Mouse (Mus musculus): ENCODE results near the gene Mapk10. TPM values are rescaled to one million over a fixed set of nuclear protein-coding genes. Genes with fewer than 3 reads are reported as not detected.
A peak's percentile ranks its signal among the peaks of the same experiment; 100 is the strongest.

Gene Mapk10
- polyA plus RNA-seq, 1 experiment from 2014 or later = 4.1 TPM

- WGBS = 28% methylated on average over 6 of the region's 6 CpGs
- Histone ChIP-seq H3K4me2 (ENCODE audit: low read length) (peak overlapping the region; percentile 61), H3K4me3 (ENCODE audit: control insufficient read depth in 1 of 2, insufficient read depth in 1 of 2, low read depth in 1 of 2, low read length in 2 of 2) (peak overlapping the region in 1 of 2 experiments; percentile 22; a peak in 2 of 4 replicates), H3K9ac (ENCODE audit: low read length) (no peak overlapping the region), H3K27me3 (ENCODE audit: control insufficient read depth, insufficient read depth, low read length) (no peaks in the 10 kb centered on the region), H3K36me3 (ENCODE audit: control insufficient read depth, insufficient read depth, low read length) (no peaks in the 10 kb centered on the region), H3K9me3 (ENCODE audit: control insufficient read depth, low read length) (no peaks in the 10 kb centered on the region), H3K4me1 (ENCODE audit: control insufficient read depth in 2 of 2, insufficient read depth in 2 of 2, low read length in 2 of 2) (peaks cover 0 to 3% of the 10 kb centered on the region in 2 experiments; a peak in 2 of 4 replicates), H3K27ac (replicated peaks in 1 of 2; ENCODE audit: control insufficient read depth in 1 of 2, insufficient read depth in 1 of 2, low read depth in 2 of 2, low read length in 2 of 2) (no peak overlapping the region)
- no peak for ATAC-seq (ENCODE audit: insufficient number of reproducible peaks, insufficient read depth, low FRiP score, low read depth)
Observed at GRCm38 (mm10) chr5:103210644-103211043, 490 bp downstream of the Mapk10 start.

GRCm38 (mm10) chr5:103210018-103210417, 1.1 kb downstream of the Mapk10 start:
- Histone ChIP-seq H3K9me3 (ENCODE audit: control insufficient read depth, low read length) (no peaks in the 10 kb centered on the region), H3K27me3 (ENCODE audit: control insufficient read depth, insufficient read depth, low read length) (no peaks in the 10 kb centered on the region), H3K27ac (replicated peaks in 1 of 2; ENCODE audit: control insufficient read depth in 1 of 2, insufficient read depth in 1 of 2, low read depth in 2 of 2, low read length in 2 of 2) (no peak overlapping the region), H3K9ac (ENCODE audit: low read length) (no peak overlapping the region), H3K4me2 (ENCODE audit: low read length) (0 out of 2 replicates have a peak overlapping the region, but pooled peaks have one; percentile 34), H3K4me3 (ENCODE audit: control insufficient read depth in 1 of 2, insufficient read depth in 1 of 2, low read depth in 1 of 2, low read length in 2 of 2) (no peak overlapping the region), H3K36me3 (ENCODE audit: control insufficient read depth, insufficient read depth, low read length) (no peaks in the 10 kb centered on the region), H3K4me1 (ENCODE audit: control insufficient read depth in 2 of 2, insufficient read depth in 2 of 2, low read length in 2 of 2) (peaks cover 0 to 3% of the 10 kb centered on the region in 2 experiments; a peak in 2 of 4 replicates)
- WGBS = 51% methylated on average over 3 of the region's 3 CpGs
- no peak for ATAC-seq (ENCODE audit: insufficient number of reproducible peaks, insufficient read depth, low FRiP score, low read depth)

- Histone ChIP-seq H3K9ac (ENCODE audit: low read length) (no peak overlapping the region), H3K27me3 (ENCODE audit: control insufficient read depth, insufficient read depth, low read length) (no peaks in the 10 kb centered on the region), H3K4me1 (ENCODE audit: control insufficient read depth in 2 of 2, insufficient read depth in 2 of 2, low read length in 2 of 2) (peaks cover 0 to 3% of the 10 kb centered on the region in 2 experiments; a peak in 2 of 4 replicates), H3K36me3 (ENCODE audit: control insufficient read depth, insufficient read depth, low read length) (no peaks in the 10 kb centered on the region), H3K27ac (replicated peaks in 1 of 2; ENCODE audit: control insufficient read depth in 1 of 2, insufficient read depth in 1 of 2, low read depth in 2 of 2, low read length in 2 of 2) (no peak overlapping the region), H3K4me3 (ENCODE audit: control insufficient read depth in 1 of 2, insufficient read depth in 1 of 2, low read depth in 1 of 2, low read length in 2 of 2) (no peak overlapping the region), H3K9me3 (ENCODE audit: control insufficient read depth, low read length) (no peaks in the 10 kb centered on the region), H3K4me2 (ENCODE audit: low read length) (peak overlapping the region; percentile 34; the same call in 1 of the 2 replicates)
- WGBS = 56% methylated on average over 6 of the region's 6 CpGs
- no peak for ATAC-seq (ENCODE audit: insufficient number of reproducible peaks, insufficient read depth, low FRiP score, low read depth)
Observed at GRCm38 (mm10) chr5:103209486-103209885, 1.6 kb downstream of the Mapk10 start.

- no peak overlapping the region for H3K4me2 ChIP-seq (ENCODE audit: low read length)
- H3K9me3 ChIP-seq (ENCODE audit: control insufficient read depth, low read length) = no peaks in the 10 kb centered on the region
- H3K4me3 ChIP-seq (ENCODE audit: control insufficient read depth in 1 of 2, insufficient read depth in 1 of 2, low read depth in 1 of 2, low read length in 2 of 2) = no peak overlapping the region
- peaks cover 0 to 3% of the 10 kb centered on the region in 2 experiments; a peak in 2 of 4 replicates for H3K4me1 ChIP-seq (ENCODE audit: control insufficient read depth in 2 of 2, insufficient read depth in 2 of 2, low read length in 2 of 2)
- H3K27me3 ChIP-seq (ENCODE audit: control insufficient read depth, insufficient read depth, low read length) = no peaks in the 10 kb centered on the region
- no peak for ATAC-seq (ENCODE audit: insufficient number of reproducible peaks, insufficient read depth, low FRiP score, low read depth)
- H3K36me3 ChIP-seq (ENCODE audit: control insufficient read depth, insufficient read depth, low read length) = no peaks in the 10 kb centered on the region
- 50% methylated on average over 8 of the region's 8 CpGs for WGBS
- no peak overlapping the region for H3K9ac ChIP-seq (ENCODE audit: low read length)
- no peak overlapping the region for H3K27ac ChIP-seq (replicated peaks in 1 of 2; ENCODE audit: control insufficient read depth in 1 of 2, insufficient read depth in 1 of 2, low read depth in 2 of 2, low read length in 2 of 2)
Observed at GRCm38 (mm10) chr5:103208869-103209268, 2.3 kb downstream of the Mapk10 start.

- Histone ChIP-seq H3K27ac (replicated peaks in 1 of 2; ENCODE audit: control insufficient read depth in 1 of 2, insufficient read depth in 1 of 2, low read depth in 2 of 2, low read length in 2 of 2) (no peak overlapping the region), H3K4me2 (ENCODE audit: low read length) (no peak overlapping the region), H3K9ac (ENCODE audit: low read length) (no peak overlapping the region), H3K4me3 (ENCODE audit: control insufficient read depth in 1 of 2, insufficient read depth in 1 of 2, low read depth in 1 of 2, low read length in 2 of 2) (no peak overlapping the region), H3K36me3 (ENCODE audit: control insufficient read depth, insufficient read depth, low read length) (no peaks in the 10 kb centered on the region), H3K4me1 (ENCODE audit: control insufficient read depth in 2 of 2, insufficient read depth in 2 of 2, low read length in 2 of 2) (peaks cover 0 to 3% of the 10 kb centered on the region in 2 experiments; a peak in 2 of 4 replicates), H3K27me3 (ENCODE audit: control insufficient read depth, insufficient read depth, low read length) (no peaks in the 10 kb centered on the region), H3K9me3 (ENCODE audit: control insufficient read depth, low read length) (no peaks in the 10 kb centered on the region)
- no peak for ATAC-seq (ENCODE audit: insufficient number of reproducible peaks, insufficient read depth, low FRiP score, low read depth)
- WGBS = 79% methylated on average over 10 of the region's 10 CpGs
Observed at GRCm38 (mm10) chr5:103208021-103208511, 3.1 kb downstream of the Mapk10 start.

- no peak overlapping the region for H3K27ac ChIP-seq (replicated peaks in 1 of 2; ENCODE audit: control insufficient read depth in 1 of 2, insufficient read depth in 1 of 2, low read depth in 2 of 2, low read length in 2 of 2)
- H3K9me3 ChIP-seq (ENCODE audit: control insufficient read depth, low read length) = no peaks in the 10 kb centered on the region
- H3K4me1 ChIP-seq (ENCODE audit: control insufficient read depth in 2 of 2, insufficient read depth in 2 of 2, low read length in 2 of 2) = peaks cover 0 to 3% of the 10 kb centered on the region in 2 experiments; a peak in 1 of 4 replicates
- no peaks in the 10 kb centered on the region for H3K36me3 ChIP-seq (ENCODE audit: control insufficient read depth, insufficient read depth, low read length)
- H3K27me3 ChIP-seq (ENCODE audit: control insufficient read depth, insufficient read depth, low read length) = no peaks in the 10 kb centered on the region
- no peak for ATAC-seq (ENCODE audit: insufficient number of reproducible peaks, insufficient read depth, low FRiP score, low read depth)
- H3K4me2 ChIP-seq (ENCODE audit: low read length) = no peak overlapping the region
- no peak overlapping the region for H3K9ac ChIP-seq (ENCODE audit: low read length)
- H3K4me3 ChIP-seq (ENCODE audit: control insufficient read depth in 1 of 2, insufficient read depth in 1 of 2, low read depth in 1 of 2, low read length in 2 of 2) = no peak overlapping the region
- 68% methylated on average over 2 of the region's 2 CpGs for WGBS
Observed at GRCm38 (mm10) chr5:103197796-103198325, 13.3 kb downstream of the Mapk10 start.

- Histone ChIP-seq H3K9me3 (ENCODE audit: control insufficient read depth, low read length) (no peaks in the 10 kb centered on the region), H3K9ac (ENCODE audit: low read length) (no peak overlapping the region), H3K4me3 (ENCODE audit: control insufficient read depth in 1 of 2, insufficient read depth in 1 of 2, low read depth in 1 of 2, low read length in 2 of 2) (no peak overlapping the region), H3K4me2 (ENCODE audit: low read length) (no peak overlapping the region), H3K27ac (replicated peaks in 1 of 2; ENCODE audit: control insufficient read depth in 1 of 2, insufficient read depth in 1 of 2, low read depth in 2 of 2, low read length in 2 of 2) (no peak overlapping the region), H3K36me3 (ENCODE audit: control insufficient read depth, insufficient read depth, low read length) (no peaks in the 10 kb centered on the region), H3K27me3 (ENCODE audit: control insufficient read depth, insufficient read depth, low read length) (no peaks in the 10 kb centered on the region), H3K4me1 (ENCODE audit: control insufficient read depth in 2 of 2, insufficient read depth in 2 of 2, low read length in 2 of 2) (peaks cover 0 to 3% of the 10 kb centered on the region in 2 experiments; a peak in 1 of 4 replicates)
- ATAC-seq (ENCODE audit: insufficient number of reproducible peaks, insufficient read depth, low FRiP score, low read depth) = no peak
- 46% methylated on average over 6 of the region's 6 CpGs for WGBS
Observed at GRCm38 (mm10) chr5:103194549-103194948, 16.6 kb downstream of the Mapk10 start.
